Mouse (Mus musculus): ENCODE data around the gene Acyp1. TPM values are rescaled to one million over a fixed set of nuclear protein-coding genes. Genes with fewer than 3 reads are reported as not detected.

Gene Acyp1
- total RNA-seq, 2 experiments from 2014 or later: 33.1 to 101 TPM

- no peak for ATAC-seq (replicated peaks; ENCODE audit: low FRiP score, low TSS enrichment, poor library complexity, severe bottlenecking)
These were observed 31.1 kb downstream of the Acyp1 start for GRCm38 (mm10) chr12:85257008-85257639.

GRCm38 (mm10) chr12:85256074-85256751, 32.0 kb downstream of the Acyp1 start:
- no peak for ATAC-seq (replicated peaks; ENCODE audit: low FRiP score, low TSS enrichment, poor library complexity, severe bottlenecking)

- ATAC-seq (replicated peaks; ENCODE audit: low FRiP score, low TSS enrichment, poor library complexity, severe bottlenecking): no peak
These were observed 36.2 kb downstream of the Acyp1 start for GRCm38 (mm10) chr12:85252083-85252482.

DNA sequence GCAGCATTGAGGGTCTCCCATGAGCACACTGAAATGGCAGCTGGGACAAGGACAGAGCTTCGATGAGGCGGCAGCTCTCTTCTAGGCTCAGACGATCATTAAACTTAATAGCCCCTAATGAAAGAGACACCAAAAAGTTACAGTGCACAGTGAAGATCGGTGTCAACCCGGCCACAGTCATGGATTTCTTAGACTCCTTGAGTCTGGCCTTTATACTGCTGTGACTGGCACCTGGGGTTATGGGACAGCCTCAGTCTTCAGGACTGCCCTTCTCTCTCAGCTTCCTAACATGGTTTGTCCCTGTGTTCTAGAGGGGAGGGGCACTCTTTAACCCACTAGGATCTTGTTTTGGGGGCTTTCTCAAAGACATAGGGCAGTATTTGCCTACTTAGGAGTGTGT, 50.7 kb downstream of the Acyp1 start:
- ATAC-seq (replicated peaks; ENCODE audit: low FRiP score, low TSS enrichment, poor library complexity, severe bottlenecking): no peak

- ATAC-seq (replicated peaks; ENCODE audit: low FRiP score, low TSS enrichment, poor library complexity, severe bottlenecking): no peak
These were observed 54.6 kb downstream of the Acyp1 start for GRCm38 (mm10) chr12:85233376-85234358.

DNA sequence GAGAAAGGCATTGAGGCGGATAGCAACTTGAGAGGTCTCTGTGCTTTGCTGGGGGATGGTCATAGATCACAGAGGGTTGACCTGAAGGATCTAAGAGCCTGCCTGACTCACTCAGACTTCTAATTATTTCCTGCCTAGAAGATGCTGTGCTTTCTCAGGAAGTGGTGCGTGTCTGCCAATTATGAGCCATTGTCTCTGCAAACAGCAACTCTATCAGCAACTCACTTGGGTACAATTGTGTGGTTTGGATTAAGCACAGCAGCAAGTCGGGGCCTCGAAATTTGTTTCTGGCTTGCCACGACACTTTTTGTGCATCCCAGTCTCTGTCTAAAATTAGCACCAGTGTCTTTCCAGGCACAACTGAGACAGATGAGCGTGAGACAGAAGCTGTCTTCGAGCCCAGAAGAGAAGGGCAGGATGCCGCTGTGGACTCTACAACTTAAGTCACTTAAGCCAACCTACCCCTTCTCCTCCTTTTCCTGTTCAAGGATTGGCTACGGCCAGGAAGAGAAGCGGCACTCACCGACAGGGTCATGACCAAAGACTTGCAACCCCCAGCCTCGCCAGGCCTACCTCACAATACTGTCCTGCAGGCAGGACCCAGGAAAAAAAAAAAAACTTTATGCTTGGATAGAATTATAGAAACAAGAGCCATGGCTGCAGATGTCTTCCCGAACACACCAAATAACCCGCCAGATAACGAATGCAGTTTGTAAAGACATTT, 60.2 kb downstream of the Acyp1 start:
- ATAC-seq (replicated peaks; ENCODE audit: low FRiP score, low TSS enrichment, poor library complexity, severe bottlenecking): no peak

GRCm38 (mm10) chr12:85227227-85227626, 61.0 kb downstream of the Acyp1 start:
- no peak for ATAC-seq (replicated peaks; ENCODE audit: low FRiP score, low TSS enrichment, poor library complexity, severe bottlenecking)

Other genes starting within 250 kb of the Acyp1 start
- gene Prox2, start 177.7 kb downstream of the Acyp1 start, total RNA-seq (2014; fragmentation: Nextera tagmentation): 2.5 and 11.8 TPM in 2 replicates
- 4.3 and 8.3 TPM in 2 replicates for gene Prox2, start 177.7 kb downstream of the Acyp1 start, total RNA-seq (2017)
- 216 and 227 TPM in 2 replicates for gene Dlst, start 177.6 kb downstream of the Acyp1 start, total RNA-seq (2014; fragmentation: Nextera tagmentation)
- 230 and 281 TPM in 2 replicates for gene Dlst, start 177.6 kb downstream of the Acyp1 start, total RNA-seq (2017)
- 0.35 TPM in 1 of 2 replicates, not detected in the other for gene Rps6kl1, start 137.2 kb downstream of the Acyp1 start, total RNA-seq (2014; fragmentation: Nextera tagmentation)
- gene Rps6kl1, start 137.2 kb downstream of the Acyp1 start, total RNA-seq (2017): not detected in 2 replicates
- gene Pgf, start 110.6 kb downstream of the Acyp1 start, total RNA-seq (2014; fragmentation: Nextera tagmentation): not detected in 2 replicates
- not detected in 2 replicates for gene Pgf, start 110.6 kb downstream of the Acyp1 start, total RNA-seq (2017)
- 95.6 and 101 TPM in 2 replicates for gene Eif2b2, start 69.0 kb downstream of the Acyp1 start, total RNA-seq (2014; fragmentation: Nextera tagmentation)
- 64.2 and 72.2 TPM in 2 replicates for gene Eif2b2, start 69.0 kb downstream of the Acyp1 start, total RNA-seq (2017)
- 11.1 and 13.9 TPM in 2 replicates for gene Mlh3, start 17.8 kb downstream of the Acyp1 start, total RNA-seq (2014; fragmentation: Nextera tagmentation)
- 6.8 and 12.3 TPM in 2 replicates for gene Mlh3, start 17.8 kb downstream of the Acyp1 start, total RNA-seq (2017)
- gene Zc2hc1c, start 153 bp upstream of the Acyp1 start, total RNA-seq (2014; fragmentation: Nextera tagmentation): 0.47 TPM in 1 of 2 replicates, not detected in the other
- not detected in 2 replicates for gene Zc2hc1c, start 153 bp upstream of the Acyp1 start, total RNA-seq (2017)
- gene Nek9, start 50.9 kb upstream of the Acyp1 start, total RNA-seq (2014; fragmentation: Nextera tagmentation): 23.8 and 29.5 TPM in 2 replicates
- gene Nek9, start 50.9 kb upstream of the Acyp1 start, total RNA-seq (2017): 21.9 and 23.5 TPM in 2 replicates
- 129 and 143 TPM in 2 replicates for gene Tmed10, start 86.4 kb upstream of the Acyp1 start, total RNA-seq (2014; fragmentation: Nextera tagmentation)
- 64.2 and 68.4 TPM in 2 replicates for gene Tmed10, start 86.4 kb upstream of the Acyp1 start, total RNA-seq (2017)
- gene Fos, start 185.5 kb upstream of the Acyp1 start, total RNA-seq (2014; fragmentation: Nextera tagmentation): 2.8 and 16.5 TPM in 2 replicates
- 257 and 293 TPM in 2 replicates for gene Fos, start 185.5 kb upstream of the Acyp1 start, total RNA-seq (2017)

All from megakaryocyte-erythroid progenitor cell, adult 5-6 weeks (primary cell).